Mouse (Mus musculus) lung, adult 2 months (tissue): ENCODE data around the gene Tmem203.

Source experiments
- CTCF ChIP-seq: fragments of 200-500 bp; IDR thresholded peaks from 2 replicates; pipeline ENCODE4 v1.5.1; 2011; ENCODE audit warnings: mild to moderate bottlenecking, low read length, control low read depth; ENCODE audit not compliant: insufficient read depth
- POLR2A ChIP-seq: fragments of 200-500 bp; IDR thresholded peaks from 2 replicates; pipeline ENCODE4 v1.6.1; 2011; ENCODE audit warnings: low read depth, mild to moderate bottlenecking, control low read depth, low read length, borderline replicate concordance; ENCODE audit errors: extremely low read depth

- no peak for TF ChIP-seq CTCF
- no peak for TF ChIP-seq POLR2A
Measured at GRCm38 (mm10) chr2:25263623-25264285, 8.5 kb downstream of the Tmem203 start.
